In the genomic region with DNA sequence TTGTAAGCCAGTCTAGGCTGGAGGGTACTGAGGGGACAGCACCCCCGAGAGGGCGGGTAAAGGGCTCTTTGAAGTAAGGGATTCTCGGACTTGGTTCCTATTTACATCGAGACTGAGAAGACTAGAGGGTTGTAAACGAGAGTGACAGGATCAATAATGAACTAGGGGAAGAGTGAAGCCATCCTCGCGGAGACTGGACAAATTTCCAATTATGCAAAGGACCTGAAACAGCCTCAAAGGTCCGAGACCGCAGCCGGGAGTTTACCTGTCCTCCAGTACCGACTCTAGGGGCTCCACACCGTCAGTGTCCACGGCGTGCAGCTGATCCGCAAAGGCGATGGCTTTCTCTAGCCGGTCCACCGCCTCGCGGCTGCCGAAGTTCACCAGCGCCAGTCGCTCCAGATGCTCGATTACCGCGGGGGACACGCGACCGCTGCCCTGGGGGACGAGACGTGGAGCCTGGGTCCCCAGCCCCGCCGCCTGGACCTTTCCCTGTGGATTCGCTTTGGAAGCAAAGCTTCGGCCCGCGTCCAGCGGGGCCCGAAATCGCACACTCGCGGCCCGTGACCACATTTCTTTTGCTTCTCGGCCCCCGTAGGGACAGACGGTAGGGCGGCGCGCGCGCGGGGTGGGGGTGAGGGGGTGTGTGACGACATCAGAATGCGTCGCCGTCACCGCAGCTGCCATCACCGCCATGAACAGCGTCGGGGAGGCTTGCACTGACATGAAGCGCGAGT, we compare ENCODE assay signal across 8 mouse cellular contexts. TPM values are rescaled to one million over a fixed set of nuclear protein-coding genes. Genes with fewer than 3 reads are reported as not detected.
A peak's percentile ranks its signal among the peaks of the same experiment; 100 is the strongest.
DNase-seq lines count a peak whose midpoint lies in the region; ATAC-seq and TF ChIP-seq lines count a peak whose summit lies in the region.

Gene Gatc (minus strand): TSS at position 602 of the 737 bp plus-strand sequence.
Gene Triap1 (plus strand): TSS at position 649 of the 737 bp plus-strand sequence.

- peak; percentile 84 for TF ChIP-seq POLR2A in cerebellum, adult 2 months (IDR thresholded peaks at IDR 0.05; ENCODE audit: borderline replicate concordance, insufficient read depth, low read length)
- peak; percentile 61; the same call in 1 of the 2 replicates for TF ChIP-seq POLR2A in olfactory bulb, adult 2 months (IDR thresholded peaks at IDR 0.05; ENCODE audit: insufficient read depth, low read depth, low read length)

- H3K27ac ChIP-seq in cerebellum, adult 2 months (ENCODE audit: insufficient read depth, low read length): peak within 1 kb of the TSS; percentile 73
- peak within 1 kb of the TSS; percentile 62 for H3K27ac ChIP-seq in forebrain, postnatal 0 days (ENCODE audit: low read depth, low read length)
- peak within 1 kb of the TSS; percentile 86 for H3K27ac ChIP-seq in lung, embryonic 14.5 days (ENCODE audit: low read depth)
- peak within 1 kb of the TSS; percentile 72 for H3K27ac ChIP-seq in olfactory bulb, adult 2 months (ENCODE audit: insufficient read depth, low read depth, low read length)

- H3K9me3 ChIP-seq in G1E (replicated peaks): no peaks in the 10 kb centered on the region
- no peaks in the 10 kb centered on the region for H3K9me3 ChIP-seq in forebrain, postnatal 0 days (ENCODE audit: low read length)
- H3K9me3 ChIP-seq in lung, embryonic 14.5 days (ENCODE audit: low read depth, low read length): no peaks in the 10 kb centered on the region

- H3K27me3 ChIP-seq in G1E (ENCODE audit: insufficient read depth, low read length): no peaks in the 10 kb centered on the region
- H3K27me3 ChIP-seq in cerebellum, adult 2 months (ENCODE audit: control insufficient read depth, insufficient read depth, low read length): no peaks in the 10 kb centered on the region
- H3K27me3 ChIP-seq in forebrain, postnatal 0 days (ENCODE audit: insufficient read depth, low read length): no peaks in the 10 kb centered on the region
- H3K27me3 ChIP-seq in lung, embryonic 14.5 days (ENCODE audit: insufficient read depth, low read length): no peaks in the 10 kb centered on the region

- peak; percentile 80 for DNase-seq in G1E (ENCODE audit: low spot score)
- DNase-seq in cerebellum, adult 2 months: peak; percentile 90 to 94
- DNase-seq in forebrain, postnatal 0 days: peak; percentile 95
- DNase-seq in heart, postnatal 36 days: peak; percentile 89 to 92
- peak; percentile 66 to 87 for DNase-seq in layer of hippocampus, adult 8-10 months (ENCODE audit: low spot score in 2 of 2)
- DNase-seq in lung, embryonic 14.5 days: peak; percentile 94
- DNase-seq in thymus, adult 18-20 months: peak; percentile 67 to 70

- peaks cover 70% of the 10 kb centered on the region for H3K36me3 ChIP-seq in G1E (replicated peaks)
- peaks cover 39% of the 10 kb centered on the region for H3K36me3 ChIP-seq in forebrain, postnatal 0 days (ENCODE audit: insufficient read depth)
- peaks cover 43% of the 10 kb centered on the region for H3K36me3 ChIP-seq in lung, embryonic 14.5 days (ENCODE audit: insufficient read depth)

- under 1% methylated on average over 62 of the region's 62 CpGs for WGBS in cerebellum, adult 2 months
- 3% methylated on average over 62 of the region's 62 CpGs for WGBS in forebrain, postnatal 0 days
- under 1% methylated on average over 62 of the region's 62 CpGs for WGBS in lung, embryonic 14.5 days
- under 1% methylated on average over 62 of the region's 62 CpGs for WGBS in olfactory bulb, adult 2 months

- H3K4me3 ChIP-seq in G1E (ENCODE audit: low read depth, low read length): peak within 1 kb of the TSS; percentile 98
- peak within 1 kb of the TSS; percentile 84 for H3K4me3 ChIP-seq in cerebellum, adult 2 months (replicated peaks; ENCODE audit: insufficient read depth, low read depth, low read length)
- H3K4me3 ChIP-seq in forebrain, postnatal 0 days (ENCODE audit: low read depth, low read length): peak within 1 kb of the TSS; percentile 60
- H3K4me3 ChIP-seq in lung, embryonic 14.5 days (ENCODE audit: low read depth, low read length): peak within 1 kb of the TSS; percentile 88
- H3K4me3 ChIP-seq in olfactory bulb, adult 2 months (ENCODE audit: insufficient read depth, low read depth, low read length): peak within 1 kb of the TSS; percentile 97

- H3K9ac ChIP-seq in forebrain, postnatal 0 days: peak within 1 kb of the TSS; percentile 87
- H3K9ac ChIP-seq in lung, embryonic 14.5 days: peak within 1 kb of the TSS; percentile 88

- intact Hi-C loops in heart, postnatal 36 days (cut with DNase I): loop anchor here (1.0 to 2.0 kb wide), 3 partner anchors 13 to 68 kb away; partner anchors contain the start of genes Dynll1, Rnf10 and Srsf9

- ATAC-seq in G1E (ENCODE audit: extremely low read depth, insufficient number of reproducible peaks, low FRiP score, poor library complexity, severe bottlenecking): peak; percentile 50; the same call in 1 of the 2 replicates
- ATAC-seq in forebrain, postnatal 0 days: peak; percentile 96
- ATAC-seq in lung, embryonic 14.5 days (ENCODE audit: insufficient read depth): peak; percentile 94

- peaks cover 61% of the 10 kb centered on the region for H3K4me1 ChIP-seq in G1E (ENCODE audit: insufficient read depth, low read depth, low read length)
- peaks cover 4% of the 10 kb centered on the region; the same call in 1 of the 2 replicates for H3K4me1 ChIP-seq in cerebellum, adult 2 months (ENCODE audit: control insufficient read depth, insufficient read depth, low read length)
- peaks cover 13% of the 10 kb centered on the region for H3K4me1 ChIP-seq in forebrain, postnatal 0 days (ENCODE audit: insufficient read depth)
- no peaks in the 10 kb centered on the region; the same call in 1 of the 2 replicates for H3K4me1 ChIP-seq in lung, embryonic 14.5 days (ENCODE audit: insufficient read depth)
- H3K4me1 ChIP-seq in olfactory bulb, adult 2 months (ENCODE audit: control insufficient read depth, insufficient read depth, low read length): peaks cover 2% of the 10 kb centered on the region

- H3K4me2 ChIP-seq in forebrain, postnatal 0 days (ENCODE audit: low read depth): peak within 1 kb of the TSS; percentile 70
- H3K4me2 ChIP-seq in lung, embryonic 14.5 days: peak within 1 kb of the TSS; percentile 87

- no peak for TF ChIP-seq CTCF in G1E (IDR thresholded peaks at IDR 0.05; ENCODE audit: low read depth, low read length)
- no peak for TF ChIP-seq CTCF in cerebellum, adult 2 months (IDR thresholded peaks at IDR 0.05; ENCODE audit: borderline replicate concordance, insufficient read depth, low read depth, low read length)
- no peak for TF ChIP-seq CTCF in forebrain, postnatal 0 days (IDR thresholded peaks at IDR 0.05; ENCODE audit: low read depth)
- no peak for TF ChIP-seq CTCF in lung, embryonic 14.5 days (IDR thresholded peaks at IDR 0.05; ENCODE audit: low read depth)
- no peak for TF ChIP-seq CTCF in olfactory bulb, adult 2 months (IDR thresholded peaks at IDR 0.05; ENCODE audit: insufficient read depth, low read depth, low read length)

RNA-seq across cellular contexts. Expression of gene Gatc, which starts in this region (rescaled TPM):
- total RNA-seq in G1E (2014; fragmentation: Nextera tagmentation) (90.0 and 96.0 TPM in 2 replicates), G1E (2017) (5.6 and 8.6 TPM in 2 replicates)
- polyA plus RNA-seq in G1E (2012): 11.7 and 13.9 TPM in 2 replicates
- polyA plus RNA-seq in cerebellum, adult 2 months (2012; rRNA removed): 32.8 and 33.6 TPM in 2 replicates
- total RNA-seq in forebrain, postnatal 0 days (2014; rRNA removed): 21.8 and 25.5 TPM in 2 replicates
- 34.8 and 40.2 TPM in 2 replicates for polyA plus RNA-seq in forebrain, postnatal 0 days (2015; fragmentation: Nextera tagmentation; extraction: Ambion mirVana)
- total RNA-seq in heart, postnatal 36 days (2021): 10 to 100 TPM; 17.6 to 18.6 TPM
- 10 to 100 TPM; 19.1 to 22.9 (median 20.9) TPM for total RNA-seq in layer of hippocampus, adult 8-10 months (2022)
- polyA plus RNA-seq in lung, embryonic 14.5 days (2014; fragmentation: Nextera tagmentation; extraction: Ambion mirVana): 35.0 and 37.5 TPM in 2 replicates
- not detected in 2 replicates for polyA plus RNA-seq in olfactory bulb, adult 2 months (2012; ENCODE audit: insufficient read depth, insufficient read length, low replicate concordance, missing spikeins)

RNA-seq across cellular contexts. Expression of gene Triap1, which starts in this region (rescaled TPM):
- total RNA-seq in G1E (2014; fragmentation: Nextera tagmentation) (27.8 and 31.8 TPM in 2 replicates), G1E (2017) (45.5 and 47.0 TPM in 2 replicates)
- polyA plus RNA-seq in G1E (2012): 5.3 and 14.1 TPM in 2 replicates
- polyA plus RNA-seq in cerebellum, adult 2 months (2012; rRNA removed): 29.7 and 30.3 TPM in 2 replicates
- 17.3 and 22.8 TPM in 2 replicates for total RNA-seq in forebrain, postnatal 0 days (2014; rRNA removed)
- 60.5 and 68.0 TPM in 2 replicates for polyA plus RNA-seq in forebrain, postnatal 0 days (2015; fragmentation: Nextera tagmentation; extraction: Ambion mirVana)
- 10 to 100 TPM; 22.8 to 27.6 TPM for total RNA-seq in heart, postnatal 36 days (2021)
- total RNA-seq in layer of hippocampus, adult 8-10 months (2022): 10 to 100 TPM; 21.1 to 24.6 (median 22.9) TPM
- 61.9 and 62.6 TPM in 2 replicates for polyA plus RNA-seq in lung, embryonic 14.5 days (2014; fragmentation: Nextera tagmentation; extraction: Ambion mirVana)
- polyA plus RNA-seq in olfactory bulb, adult 2 months (2012; ENCODE audit: insufficient read depth, insufficient read length, low replicate concordance, missing spikeins): not detected in 2 replicates

Comparison
In these comparisons a context has a peak if more than half of its experiments do, and no peak if none do; other contexts are left out.
1. Peak in every context shown above with its lines: DNase-seq, ATAC-seq, H3K4me3 ChIP-seq and H3K27ac ChIP-seq.
2. RNA of gene Gatc (polyA plus RNA-seq): 34.8 to 40.2 TPM in forebrain, postnatal 0 days, 35.0 to 37.5 TPM in lung, embryonic 14.5 days, 32.8 to 33.6 TPM in cerebellum, adult 2 months and 11.7 to 13.9 TPM in G1E; not detected in olfactory bulb, adult 2 months; every median in the first group is over 10 times any median in the second.